Mouse (Mus musculus) kidney, postnatal 4 days (tissue): ENCODE measurements around the gene Bcor.

ENCODE experiments used
- DNase-seq, 2 experiments: peaks; one replicate each; pipeline ENCODE4 v3.0.0; 2021; ENCODE audit warnings: mixed read lengths in 2 of 2

Gene Bcor

GRCm38 (mm10) chrX:12062121-12062931, 97.8 kb downstream of the Bcor start:
- DNase-seq: peak; percentile 57 to 70

DNA sequence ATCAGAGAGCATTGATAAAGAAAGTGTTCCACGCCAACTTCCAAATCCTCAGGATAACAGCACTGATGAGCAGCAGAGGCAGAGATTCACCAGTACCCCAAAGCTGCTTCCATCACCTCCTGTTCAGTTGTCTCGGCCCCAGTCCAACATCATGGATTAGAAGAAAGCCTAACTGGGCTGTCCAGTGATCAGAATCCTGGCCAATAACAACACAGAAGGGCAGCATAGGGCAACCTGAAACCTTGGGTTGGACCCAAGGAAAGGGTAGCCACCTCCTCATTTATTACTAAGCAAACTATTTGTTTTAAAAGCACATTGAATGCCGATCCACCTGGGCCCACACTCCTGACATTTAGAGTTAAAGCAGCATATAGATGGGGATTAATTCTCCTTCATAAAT, 99.3 kb downstream of the Bcor start:
- DNase-seq: no peak

DNA sequence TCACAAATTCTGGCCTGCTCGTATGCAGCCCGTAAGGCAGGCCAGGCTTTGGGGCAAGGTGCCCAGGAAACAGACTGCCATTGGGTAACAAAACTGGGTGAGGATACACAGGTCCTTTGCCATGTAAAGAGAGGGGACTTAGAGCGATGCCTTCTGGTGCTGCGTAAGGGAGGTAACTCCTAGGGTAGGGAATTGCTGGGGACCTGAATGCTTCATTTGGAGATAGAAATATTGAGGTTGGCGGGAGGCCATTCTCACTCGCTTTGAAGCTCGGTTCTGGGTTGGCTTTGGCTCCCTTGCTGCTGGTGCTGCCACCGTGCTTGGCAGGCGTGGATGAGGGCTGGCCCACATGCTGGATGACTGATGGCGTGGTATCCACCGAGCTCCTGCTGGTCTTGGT, 102.9 kb downstream of the Bcor start:
- DNase-seq: no peak

DNA sequence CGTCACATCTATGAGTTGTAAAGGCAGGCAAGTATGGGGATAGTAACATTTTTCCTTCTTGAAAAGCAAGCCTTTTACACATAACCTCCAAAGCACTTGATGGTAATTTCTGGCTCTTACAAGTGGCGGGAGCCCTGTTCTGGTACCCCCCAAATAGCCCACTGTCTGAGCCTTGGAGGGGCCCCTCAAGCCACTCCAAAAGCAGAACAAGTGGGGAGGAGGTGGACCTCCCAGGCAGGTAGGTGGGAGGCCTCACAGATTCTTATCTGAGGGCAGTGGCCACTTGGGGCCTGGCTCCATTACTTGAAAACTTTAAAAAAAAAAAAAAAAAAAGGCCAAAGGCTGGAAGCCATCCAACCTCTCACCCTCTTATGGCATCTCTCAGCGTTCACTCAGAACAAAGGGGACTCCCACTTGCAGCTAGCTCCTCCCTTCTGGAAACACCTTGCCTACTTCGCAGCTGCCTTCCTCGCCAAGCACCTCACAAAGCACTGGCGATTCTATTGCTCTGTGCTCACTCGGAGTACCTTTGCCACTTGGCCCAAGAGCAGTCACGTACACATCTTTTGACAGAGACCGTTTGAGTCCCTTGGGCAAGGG, 106.7 kb downstream of the Bcor start:
- no peak for DNase-seq

DNA sequence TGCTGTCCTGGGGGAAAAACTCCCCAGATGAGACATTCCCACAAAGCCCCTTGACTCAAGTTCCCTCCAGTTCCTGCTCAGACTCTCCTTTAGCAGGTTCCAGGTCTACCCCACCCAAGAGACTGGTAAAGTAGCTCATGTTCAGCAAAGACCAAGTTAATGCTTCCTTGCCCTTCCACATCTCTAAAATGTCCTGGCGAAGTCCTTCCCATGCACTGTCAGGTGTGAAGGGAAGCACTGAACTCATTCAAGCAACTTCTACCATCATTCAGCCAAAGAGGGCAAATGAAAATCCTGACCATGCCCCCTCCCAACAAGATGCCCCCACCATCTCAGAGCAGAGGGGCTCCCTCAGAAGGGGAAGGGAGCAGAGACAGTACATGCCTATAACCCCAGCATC, 107.5 kb downstream of the Bcor start:
- no peak for DNase-seq

- DNase-seq: no peak
Measured at GRCm38 (mm10) chrX:12048721-12049120, 111.4 kb downstream of the Bcor start.

DNA sequence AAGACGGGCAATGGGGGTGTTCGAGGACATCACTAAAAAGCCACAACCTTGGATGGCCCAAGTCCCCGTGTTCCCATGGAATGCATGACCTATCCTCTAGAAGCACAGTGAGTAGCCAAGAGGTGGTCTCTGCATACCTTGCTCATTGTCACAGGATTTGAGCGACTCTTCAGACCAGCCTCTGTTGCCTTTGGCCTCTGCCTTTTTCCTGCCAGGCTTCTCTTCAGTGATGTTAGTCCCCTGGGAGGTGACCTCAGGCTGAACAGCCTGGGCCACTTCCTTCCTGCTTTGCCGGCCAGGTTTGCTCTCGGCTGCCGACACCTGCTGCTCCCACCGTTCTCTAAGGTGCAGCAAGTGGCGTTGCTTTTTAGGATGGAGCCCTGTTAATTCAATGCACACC, 112.0 kb downstream of the Bcor start:
- DNase-seq: no peak

DNA sequence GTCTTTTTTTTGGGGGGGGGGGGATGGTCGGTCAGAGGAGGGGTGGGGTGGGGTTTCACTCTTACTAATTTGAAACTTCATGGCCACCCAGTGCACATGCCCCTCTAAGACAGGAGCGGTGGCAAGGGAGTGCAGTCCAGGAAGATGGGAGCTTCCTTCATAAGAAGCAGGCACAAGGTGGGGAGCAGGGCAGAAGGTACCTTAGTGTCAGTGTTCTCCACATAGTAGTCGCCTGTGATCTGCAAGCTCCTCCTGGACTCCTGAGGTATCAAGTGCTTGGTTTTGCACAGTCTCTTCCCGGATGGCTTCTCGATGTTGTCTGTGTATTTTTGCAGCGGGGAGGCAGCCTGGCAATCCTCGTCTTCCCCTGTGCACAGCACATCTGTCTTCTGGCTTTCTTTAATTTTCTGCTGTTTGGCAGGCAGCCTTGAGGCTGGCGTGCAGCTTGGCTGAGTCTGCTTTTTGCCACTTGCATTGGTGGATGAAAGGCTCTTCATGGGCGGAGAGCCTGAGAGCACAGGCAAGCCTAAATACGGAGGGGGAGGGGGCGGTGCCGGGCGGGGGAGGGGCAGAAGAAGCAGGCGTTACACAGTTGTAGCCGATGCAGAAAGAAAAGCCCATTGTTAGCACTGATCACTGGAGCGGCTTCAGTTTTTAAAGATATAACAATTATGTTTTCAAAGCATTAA, 112.8 kb downstream of the Bcor start:
- no peak for DNase-seq

DNA sequence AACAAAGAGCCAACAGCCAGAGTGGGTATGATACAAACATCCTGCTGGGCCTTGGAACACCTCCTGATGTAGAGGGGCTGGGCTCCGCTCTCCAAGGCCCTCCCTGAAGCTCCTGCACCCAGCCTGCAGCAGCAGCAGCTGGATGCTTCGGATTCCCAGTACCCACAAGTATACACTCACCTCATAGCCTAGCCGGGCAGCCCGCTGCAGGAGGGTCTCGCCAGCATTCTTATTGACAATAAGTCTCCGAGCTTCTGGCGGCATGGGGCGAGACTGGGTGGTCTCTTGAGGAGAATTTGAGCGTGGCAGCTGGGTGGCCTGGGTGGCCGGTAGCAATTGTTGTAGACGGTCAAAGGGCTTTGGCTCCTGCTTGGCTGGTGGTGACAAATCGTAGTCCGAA, 113.5 kb downstream of the Bcor start:
- no peak for DNase-seq

DNA sequence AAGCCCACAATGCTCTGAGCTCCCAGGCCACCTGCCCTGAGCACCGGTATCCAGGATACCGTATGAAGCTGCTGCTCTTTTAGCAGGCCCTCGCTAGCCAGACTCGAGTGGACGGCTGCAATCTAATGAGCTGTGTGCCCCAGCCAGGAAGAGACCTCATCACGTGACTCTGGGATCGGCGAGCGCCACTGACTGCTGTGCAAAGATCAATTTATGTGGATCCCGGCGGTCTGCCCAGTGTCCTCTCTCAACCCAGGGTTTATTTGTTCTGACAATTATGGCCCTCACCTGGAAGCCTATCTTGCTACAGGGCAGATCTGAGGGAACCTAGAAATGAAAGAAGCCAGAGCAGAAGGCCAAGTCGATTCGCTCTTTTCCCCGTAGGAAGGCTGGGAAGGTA, 116.8 kb downstream of the Bcor start:
- no peak for DNase-seq

DNA sequence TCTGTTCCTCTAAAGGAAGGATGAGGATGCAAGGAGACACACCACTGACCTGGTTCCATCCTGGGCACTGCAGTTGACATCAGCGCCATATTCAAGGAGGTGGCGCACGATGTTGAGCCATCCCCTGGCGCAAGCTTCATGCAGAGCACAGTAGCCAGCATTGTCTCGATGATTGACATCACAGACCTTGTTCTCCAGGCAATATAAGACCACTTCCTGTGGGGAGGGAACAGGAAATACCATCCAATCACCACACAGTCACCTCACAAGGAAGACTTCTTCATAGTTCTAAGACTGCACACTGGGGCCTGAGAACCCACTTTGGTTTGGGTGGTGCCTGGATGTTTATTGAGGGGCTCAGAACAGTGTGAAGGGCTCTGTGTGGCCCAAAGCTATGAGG, 118.7 kb downstream of the Bcor start:
- DNase-seq: no peak

GRCm38 (mm10) chrX:12014726-12015464, 145.3 kb downstream of the Bcor start:
- no peak for DNase-seq

- DNase-seq: no peak
Measured at GRCm38 (mm10) chrX:12010660-12011059, 149.5 kb downstream of the Bcor start.

- DNase-seq: peak; percentile 16 to 48
Measured at GRCm38 (mm10) chrX:12009046-12009445, 151.1 kb downstream of the Bcor start.

GRCm38 (mm10) chrX:12007832-12008540, 152.2 kb downstream of the Bcor start:
- DNase-seq: no peak

DNA sequence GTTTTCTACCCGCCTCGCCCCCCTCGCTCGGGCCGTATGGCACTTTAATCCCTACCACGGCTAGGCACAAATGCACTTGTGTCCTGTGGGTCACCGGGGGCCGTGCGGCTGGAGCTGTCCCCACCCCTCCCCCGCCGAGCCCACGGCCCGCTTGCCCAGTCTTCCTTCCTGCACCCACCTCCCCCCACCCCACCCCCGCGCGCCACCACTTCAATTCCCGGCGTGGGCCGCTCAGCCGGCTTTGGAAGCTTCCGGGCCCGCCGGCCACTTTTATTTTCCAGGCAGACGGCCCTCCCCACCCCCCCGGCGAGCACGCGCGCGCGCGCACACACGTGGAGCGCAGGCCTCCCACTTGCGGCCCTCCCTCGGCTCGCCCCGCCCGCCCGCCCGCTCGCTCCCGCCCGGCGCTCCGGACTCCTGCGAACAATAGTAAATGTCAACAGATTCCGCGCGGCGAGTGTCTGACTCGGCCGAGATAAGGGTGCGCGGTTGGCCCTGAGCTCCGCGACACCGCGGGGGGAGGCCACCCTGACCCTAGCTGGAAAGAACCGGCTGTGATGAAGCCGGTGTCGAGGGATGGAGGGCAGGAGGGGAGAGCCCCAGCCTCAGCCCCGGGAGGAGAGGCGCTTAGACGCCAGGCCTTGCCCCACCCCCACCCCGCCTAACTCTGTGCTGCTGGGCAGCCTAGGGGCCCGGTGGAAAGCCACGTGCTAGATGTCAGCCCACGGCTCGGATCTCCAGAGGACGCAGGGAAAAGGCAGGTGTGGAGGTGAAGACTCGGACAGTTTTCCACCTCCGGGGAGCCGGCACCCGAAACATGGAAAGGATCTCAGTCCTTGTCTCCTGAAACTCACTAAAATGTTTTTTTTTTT, 153.0 kb downstream of the Bcor start:
- DNase-seq: peak; percentile 69 to 79

GRCm38 (mm10) chrX:12006031-12006881, 153.9 kb downstream of the Bcor start:
- peak; percentile 72 to 74 for DNase-seq

- DNase-seq: peak; percentile 60 to 73
Measured at GRCm38 (mm10) chrX:12005181-12006030, 154.7 kb downstream of the Bcor start.

DNA sequence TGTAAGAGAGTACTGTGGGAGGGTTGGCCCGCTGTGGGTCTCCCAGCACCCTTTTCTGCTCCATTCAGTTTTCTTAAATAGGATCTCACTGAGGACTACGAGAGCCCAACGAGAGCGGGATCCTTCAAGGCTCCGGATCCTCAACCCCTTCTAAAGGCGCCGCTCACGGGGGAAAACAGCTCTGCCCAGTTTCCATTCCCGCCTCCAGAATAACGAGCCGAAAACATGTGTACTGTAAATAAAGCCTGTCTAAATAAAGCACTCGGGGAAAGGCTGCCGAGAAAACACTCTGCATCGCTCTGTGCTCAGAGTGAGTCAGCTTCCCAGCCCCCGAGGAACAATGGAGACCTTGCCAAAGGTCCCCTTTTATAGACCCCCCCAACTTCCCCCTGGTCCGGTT, 155.7 kb downstream of the Bcor start:
- no peak for DNase-seq

DNA sequence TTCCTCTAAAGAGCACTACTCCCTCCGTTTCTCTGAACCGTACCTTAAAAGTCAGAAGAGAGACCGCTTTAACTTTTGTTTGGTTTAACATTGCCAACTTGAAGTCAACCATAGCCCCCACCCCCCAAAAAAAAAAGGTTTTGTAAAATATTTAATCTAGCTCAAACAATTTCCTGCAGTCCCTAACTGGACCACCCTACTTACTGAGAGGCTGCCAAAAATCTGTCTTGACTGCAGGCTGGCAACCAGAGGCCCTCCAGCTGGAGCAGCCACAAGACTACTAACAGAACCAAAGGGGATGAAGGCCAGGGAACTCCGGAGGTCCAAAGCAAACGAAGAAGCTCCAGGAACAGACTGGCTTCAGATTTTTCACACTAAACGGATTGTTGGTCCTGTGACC, 156.2 kb downstream of the Bcor start:
- DNase-seq: no peak
